Mouse (Mus musculus): ENCODE results near the gene Smoc2. TPM values are rescaled to one million over a fixed set of nuclear protein-coding genes. Genes with fewer than 3 reads are reported as not detected.

The Smoc2 gene
- total and polyA plus RNA-seq, 2 experiments from 2014 or later: 4.7 to 4.8 TPM

- DNase-seq: no peak
- Histone ChIP-seq H3K4me1 (ENCODE audit: insufficient read depth) (no peaks in the 10 kb centered on the region), H3K4me2 (ENCODE audit: low read depth) (no peak overlapping the region), H3K9me3 (ENCODE audit: low read length) (no peaks in the 10 kb centered on the region), H3K9ac (no peak overlapping the region), H3K4me3 (ENCODE audit: low read depth, low read length) (no peak overlapping the region), H3K27me3 (ENCODE audit: insufficient read depth, low read length) (no peaks in the 10 kb centered on the region), H3K36me3 (ENCODE audit: insufficient read depth) (no peaks in the 10 kb centered on the region), H3K27ac (ENCODE audit: low read depth, low read length) (no peak overlapping the region)
- ATAC-seq: no peak
- 94% methylated on average over 8 of the region's 8 CpGs for WGBS
- TF ChIP-seq CTCF (IDR thresholded peaks at IDR 0.05; ENCODE audit: low read depth): no peak
Measured at GRCm38 (mm10) chr17:14398650-14399424, 119.5 kb downstream of the Smoc2 start.

- H3K4me3 ChIP-seq (ENCODE audit: low read depth, low read length): no peak overlapping the region
- no peaks in the 10 kb centered on the region for H3K27me3 ChIP-seq (ENCODE audit: insufficient read depth, low read length)
- H3K9me3 ChIP-seq (ENCODE audit: low read length): no peaks in the 10 kb centered on the region
- H3K36me3 ChIP-seq (ENCODE audit: insufficient read depth): no peaks in the 10 kb centered on the region
- no peak overlapping the region for H3K9ac ChIP-seq
- TF ChIP-seq CTCF (IDR thresholded peaks at IDR 0.05; ENCODE audit: low read depth): no peak
- 81% methylated on average over 5 of the region's 5 CpGs for WGBS
- H3K4me1 ChIP-seq (ENCODE audit: insufficient read depth): no peaks in the 10 kb centered on the region
- no peak overlapping the region for H3K27ac ChIP-seq (ENCODE audit: low read depth, low read length)
- H3K4me2 ChIP-seq (ENCODE audit: low read depth): no peak overlapping the region
- ATAC-seq (no peak), DNase-seq (no peak)
Measured at GRCm38 (mm10) chr17:14400960-14401359, 121.7 kb downstream of the Smoc2 start.

- no peak for ATAC-seq
- H3K9me3 ChIP-seq (ENCODE audit: low read length): no peaks in the 10 kb centered on the region
- no peaks in the 10 kb centered on the region for H3K27me3 ChIP-seq (ENCODE audit: insufficient read depth, low read length)
- no peaks in the 10 kb centered on the region for H3K36me3 ChIP-seq (ENCODE audit: insufficient read depth)
- no peak for DNase-seq
- H3K4me2 ChIP-seq (ENCODE audit: low read depth): no peak overlapping the region
- no peaks in the 10 kb centered on the region for H3K4me1 ChIP-seq (ENCODE audit: insufficient read depth)
- H3K9ac ChIP-seq: no peak overlapping the region
- H3K4me3 ChIP-seq (ENCODE audit: low read depth, low read length): no peak overlapping the region
- H3K27ac ChIP-seq (ENCODE audit: low read depth, low read length): no peak overlapping the region
- no peak for TF ChIP-seq CTCF (IDR thresholded peaks at IDR 0.05; ENCODE audit: low read depth)
- WGBS: 81% methylated on average over 5 of the region's 5 CpGs
Measured at GRCm38 (mm10) chr17:14407874-14408273, 128.6 kb downstream of the Smoc2 start.

- no peak overlapping the region for H3K9ac ChIP-seq
- H3K4me2 ChIP-seq (ENCODE audit: low read depth): no peak overlapping the region
- H3K36me3 ChIP-seq (ENCODE audit: insufficient read depth): no peaks in the 10 kb centered on the region
- H3K27ac ChIP-seq (ENCODE audit: low read depth, low read length): no peak overlapping the region
- TF ChIP-seq CTCF (IDR thresholded peaks at IDR 0.05; ENCODE audit: low read depth): no peak
- H3K9me3 ChIP-seq (ENCODE audit: low read length): no peaks in the 10 kb centered on the region
- no peak for DNase-seq
- ATAC-seq: no peak
- WGBS: 71% methylated on average over 2 of the region's 2 CpGs
- no peaks in the 10 kb centered on the region for H3K4me1 ChIP-seq (ENCODE audit: insufficient read depth)
- no peaks in the 10 kb centered on the region for H3K27me3 ChIP-seq (ENCODE audit: insufficient read depth, low read length)
- no peak overlapping the region for H3K4me3 ChIP-seq (ENCODE audit: low read depth, low read length)
Measured at GRCm38 (mm10) chr17:14412460-14412859, 133.2 kb downstream of the Smoc2 start.

- ATAC-seq (no peak), DNase-seq (no peak)
- Histone ChIP-seq H3K4me1 (ENCODE audit: insufficient read depth) (no peaks in the 10 kb centered on the region), H3K9ac (no peak overlapping the region), H3K4me3 (ENCODE audit: low read depth, low read length) (no peak overlapping the region), H3K36me3 (ENCODE audit: insufficient read depth) (no peaks in the 10 kb centered on the region), H3K4me2 (ENCODE audit: low read depth) (no peak overlapping the region), H3K27ac (ENCODE audit: low read depth, low read length) (no peak overlapping the region), H3K9me3 (ENCODE audit: low read length) (no peaks in the 10 kb centered on the region), H3K27me3 (ENCODE audit: insufficient read depth, low read length) (no peaks in the 10 kb centered on the region)
- no peak for TF ChIP-seq CTCF (IDR thresholded peaks at IDR 0.05; ENCODE audit: low read depth)
- 71% methylated on average over 5 of the region's 5 CpGs for WGBS
Measured at GRCm38 (mm10) chr17:14414511-14414910, 135.2 kb downstream of the Smoc2 start.

GRCm38 (mm10) chr17:14420460-14421046, 141.2 kb downstream of the Smoc2 start:
- Histone ChIP-seq H3K36me3 (ENCODE audit: insufficient read depth) (no peaks in the 10 kb centered on the region), H3K4me2 (ENCODE audit: low read depth) (no peak overlapping the region), H3K9ac (no peak overlapping the region), H3K27ac (ENCODE audit: low read depth, low read length) (no peak overlapping the region), H3K9me3 (ENCODE audit: low read length) (no peaks in the 10 kb centered on the region), H3K27me3 (ENCODE audit: insufficient read depth, low read length) (no peaks in the 10 kb centered on the region), H3K4me3 (ENCODE audit: low read depth, low read length) (no peak overlapping the region), H3K4me1 (ENCODE audit: insufficient read depth) (no peaks in the 10 kb centered on the region)
- DNase-seq: peak; percentile 38
- ATAC-seq: peak; percentile 64; the same call in 1 of the 2 replicates
- 31% methylated on average over 8 of the region's 8 CpGs for WGBS
- no peak for TF ChIP-seq CTCF (IDR thresholded peaks at IDR 0.05; ENCODE audit: low read depth)

- no peak overlapping the region for H3K4me2 ChIP-seq (ENCODE audit: low read depth)
- no peak overlapping the region for H3K9ac ChIP-seq
- no peaks in the 10 kb centered on the region for H3K9me3 ChIP-seq (ENCODE audit: low read length)
- DNase-seq: no peak
- WGBS: 72% methylated on average over 6 of the region's 6 CpGs
- H3K27me3 ChIP-seq (ENCODE audit: insufficient read depth, low read length): no peaks in the 10 kb centered on the region
- ATAC-seq: no peak
- H3K36me3 ChIP-seq (ENCODE audit: insufficient read depth): no peaks in the 10 kb centered on the region
- no peak overlapping the region for H3K27ac ChIP-seq (ENCODE audit: low read depth, low read length)
- TF ChIP-seq CTCF (IDR thresholded peaks at IDR 0.05; ENCODE audit: low read depth): no peak
- H3K4me1 ChIP-seq (ENCODE audit: insufficient read depth): no peaks in the 10 kb centered on the region
- H3K4me3 ChIP-seq (ENCODE audit: low read depth, low read length): no peak overlapping the region
Measured at GRCm38 (mm10) chr17:14426481-14426880, 147.2 kb downstream of the Smoc2 start.

Measured in forebrain, postnatal 0 days (tissue).